Mouse (Mus musculus) ovary, postnatal 14 days (tissue): ENCODE data around the gene Ankrd39.
A peak's percentile ranks its signal among the peaks of the same experiment; 100 is the strongest.
"Not testable (repeated sequence)": the region's sequence is repeated elsewhere in the genome, so short reads cannot be mapped to it uniquely, and the experiment has no call there.

ENCODE experiments used
- DNase-seq: peaks from one replicate; pipeline ENCODE4 v3.0.0; 2022; ENCODE audit warnings: low spot score

Gene Ankrd39

GRCm38 (mm10) chr1:36552506-36552905 is 5.3 kb upstream of the Ankrd39 start:
- DNase-seq = no peak

- no peak for DNase-seq
Measured at GRCm38 (mm10) chr1:36551904-36552303, 4.7 kb upstream of the Ankrd39 start.

- DNase-seq = no peak
Measured at GRCm38 (mm10) chr1:36550075-36550863, 3.0 kb upstream of the Ankrd39 start.

- no peak for DNase-seq
Measured at GRCm38 (mm10) chr1:36549491-36549890, 2.2 kb upstream of the Ankrd39 start.

GRCm38 (mm10) chr1:36548771-36549170 is 1.5 kb upstream of the Ankrd39 start:
- DNase-seq = no peak

- peak; percentile 61 for DNase-seq
Measured at GRCm38 (mm10) chr1:36547981-36548598, 845 bp upstream of the Ankrd39 start.

GRCm38 (mm10) chr1:36545845-36546600 is 1.2 kb downstream of the Ankrd39 start:
- no peak for DNase-seq

GRCm38 (mm10) chr1:36545382-36545781 is 1.9 kb downstream of the Ankrd39 start:
- DNase-seq = no peak

- DNase-seq = no peak
Measured at GRCm38 (mm10) chr1:36542925-36543324, 4.3 kb downstream of the Ankrd39 start.

GRCm38 (mm10) chr1:36541844-36542243 is 5.4 kb downstream of the Ankrd39 start:
- no peak for DNase-seq

- no peak for DNase-seq
Measured at GRCm38 (mm10) chr1:36540807-36541206, 6.4 kb downstream of the Ankrd39 start.

GRCm38 (mm10) chr1:36540132-36540531 is 7.1 kb downstream of the Ankrd39 start:
- DNase-seq = no peak

GRCm38 (mm10) chr1:36539186-36539585 is 8.1 kb downstream of the Ankrd39 start, which contains the start of gene Gm42417:
TSS of gene Gm42417 (minus strand) at chr1:36539429.
- DNase-seq = no peak

- no peak for DNase-seq
Measured at GRCm38 (mm10) chr1:36538727-36539126, 8.5 kb downstream of the Ankrd39 start.

GRCm38 (mm10) chr1:36536783-36537182 is 10.5 kb downstream of the Ankrd39 start, which contains the start of gene Ankrd23:
TSS of gene Ankrd23 (minus strand) at chr1:36536883.
- DNase-seq = not testable (repeated sequence)

- DNase-seq = no peak
Measured at GRCm38 (mm10) chr1:36536397-36536728, 10.9 kb downstream of the Ankrd39 start.

GRCm38 (mm10) chr1:36535477-36536396 is 11.5 kb downstream of the Ankrd39 start:
- no peak for DNase-seq

GRCm38 (mm10) chr1:36534595-36535058 is 12.6 kb downstream of the Ankrd39 start:
- DNase-seq = no peak

GRCm38 (mm10) chr1:36533546-36533945 is 13.7 kb downstream of the Ankrd39 start:
- no peak for DNase-seq

GRCm38 (mm10) chr1:36531461-36531860 is 15.8 kb downstream of the Ankrd39 start:
- no peak for DNase-seq

GRCm38 (mm10) chr1:36530962-36531361 is 16.3 kb downstream of the Ankrd39 start:
- no peak for DNase-seq

GRCm38 (mm10) chr1:36530485-36530884 is 16.8 kb downstream of the Ankrd39 start:
- DNase-seq = no peak
